Mouse (Mus musculus): ENCODE results near the gene Wnt4.

DNA sequence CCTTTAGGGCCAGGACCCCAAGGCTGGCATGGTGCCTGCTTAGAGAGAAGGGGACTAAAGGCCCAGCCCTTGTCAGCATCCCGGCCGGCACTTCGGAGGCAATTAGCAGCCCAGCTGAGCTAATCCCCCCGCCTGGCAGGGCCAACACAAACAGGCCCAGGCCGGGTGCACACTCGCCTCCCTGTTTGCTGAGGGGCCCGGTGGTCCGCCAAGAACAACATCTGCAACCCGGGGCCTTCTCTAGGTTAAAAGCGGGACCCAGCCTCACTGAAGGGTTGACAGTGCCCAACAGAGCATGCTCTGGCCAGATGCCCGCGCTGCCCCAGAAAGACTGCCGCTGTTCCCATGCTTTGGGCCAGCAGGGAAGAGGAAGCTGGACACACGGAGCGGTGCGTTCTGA lies 24.3 kb downstream of the Wnt4 start:
- TF ChIP-seq POLR2A (IDR thresholded peaks at IDR 0.05; ENCODE audit: borderline replicate concordance, control insufficient read depth, low read depth, low read length) (no peak), CTCF (IDR thresholded peaks at IDR 0.05; ENCODE audit: control insufficient read depth, insufficient read depth, low read length) (no peak)
